Mouse (Mus musculus) adrenal gland, postnatal 0 days (tissue): ENCODE data around the gene Olfr380. TPM values are rescaled to one million over a fixed set of nuclear protein-coding genes. Genes with fewer than 3 reads are reported as not detected.

Source experiments
- polyA plus RNA-seq: library from polyadenylated mRNA; unstranded; fragments of >200 nt; fragmentation: Nextera tagmentation; extraction: Ambion mirVana; gene quantifications from 2 replicates; pipeline ENCODE4 v1.2.1, GENCODE M21; 2015

Gene Olfr380
- polyA plus RNA-seq = not detected in 2 replicates

GRCm38 (mm10) chr11:73457408-73457807 lies at the start of gene Olfr380:
Gene Olfr380, minus strand, starts transcription at chr11:73457508.

GRCm38 (mm10) chr11:73491503-73491902 lies 34.2 kb upstream of the Olfr380 start, which contains the start of gene Olfr381:
Gene Olfr381, minus strand, starts transcription at chr11:73491603.

GRCm38 (mm10) chr11:73428377-73428776 lies 28.9 kb downstream of the Olfr380 start, which contains the start of gene Olfr378:
Gene Olfr378, minus strand, starts transcription at chr11:73428477.

Other genes with a start within 250 kb of the Olfr380 start
- gene Trpv1, start 223.2 kb downstream of the Olfr380 start, polyA plus RNA-seq = 0.10 and 0.35 TPM in 2 replicates
- 0.06 and 0.08 TPM in 2 replicates for gene Trpv3, start 190.1 kb downstream of the Olfr380 start, polyA plus RNA-seq
- gene Aspa, start 127.9 kb downstream of the Olfr380 start, polyA plus RNA-seq = 10.5 and 20.1 TPM in 2 replicates
- not detected in 2 replicates for gene Gm49340, start 127.8 kb downstream of the Olfr380 start, polyA plus RNA-seq
- 0.57 TPM in 1 of 2 replicates, not detected in the other for gene Spata22, start 127.8 kb downstream of the Olfr380 start, polyA plus RNA-seq
- gene Olfr20, start 106.7 kb downstream of the Olfr380 start, polyA plus RNA-seq = not detected in 2 replicates
- gene Olfr376, start 86.3 kb downstream of the Olfr380 start, polyA plus RNA-seq = not detected in 2 replicates
- gene Olfr1, start 57.9 kb downstream of the Olfr380 start, polyA plus RNA-seq = not detected in 2 replicates
- gene Olfr378, start 29.0 kb downstream of the Olfr380 start, polyA plus RNA-seq = not detected in 2 replicates
- gene Olfr381, start 34.1 kb upstream of the Olfr380 start, polyA plus RNA-seq = not detected in 2 replicates
- not detected in 2 replicates for gene Olfr382, start 59.7 kb upstream of the Olfr380 start, polyA plus RNA-seq
- not detected in 2 replicates for gene Olfr385, start 135.5 kb upstream of the Olfr380 start, polyA plus RNA-seq
- gene Olfr384, start 141.1 kb upstream of the Olfr380 start, polyA plus RNA-seq = not detected in 2 replicates
- gene Zfp735, start 231.3 kb upstream of the Olfr380 start, polyA plus RNA-seq = not detected in 2 replicates